In genomic region chr15:77979427-77979865, GRCm38 (mm10) we compare ENCODE assay signal across 22 mouse cellular contexts. TPM values are rescaled to one million over a fixed set of nuclear protein-coding genes. Genes with fewer than 3 reads are reported as not detected.
A peak's percentile ranks its signal among the peaks of the same experiment; 100 is the strongest.
DNase-seq lines count a peak whose midpoint lies in the region; ATAC-seq lines count a peak whose summit lies in the region.
"Had no signal": no experiment of that assay in that cellular context is flagged by ENCODE, and none has a peak within 500 bp of the region (broad histone marks: within the 10 kb centered on the region; RNA-seq: fewer than 3 reads in every experiment).

No protein-coding gene starts in this region.

- H3K36me3 ChIP-seq in limb, embryonic 13.5 days = no peaks in the 10 kb centered on the region
- no peaks in the 10 kb centered on the region for H3K36me3 ChIP-seq in limb, embryonic 10.5 days
- H3K36me3 ChIP-seq in hindbrain, embryonic 11.5 days (ENCODE audit: control insufficient read depth, insufficient read depth, low read length) = no peaks in the 10 kb centered on the region
- H3K36me3 ChIP-seq: embryonic facial prominence, embryonic 12.5 days; heart, embryonic 13.5 days; hindbrain, embryonic 15.5 days; intestine, embryonic 15.5 days; midbrain, embryonic 15.5 days had no signal

- 84% methylated on average over 10 of the region's 10 CpGs for WGBS in limb, embryonic 13.5 days
- WGBS in limb, embryonic 10.5 days = 90% methylated on average over 10 of the region's 10 CpGs
- WGBS in hindbrain, embryonic 11.5 days = 85% methylated on average over 10 of the region's 10 CpGs

- no peak for ATAC-seq in limb, embryonic 13.5 days (ENCODE audit: low FRiP score, low read depth)
- no peak for ATAC-seq in hindbrain, embryonic 11.5 days (ENCODE audit: low FRiP score)
- ATAC-seq: forebrain, embryonic 13.5 days; intestine, embryonic 15.5 days; midbrain, embryonic 15.5 days had no signal

- no peak overlapping the region for H3K27ac ChIP-seq in limb, embryonic 13.5 days
- H3K27ac ChIP-seq in limb, embryonic 10.5 days = no peak overlapping the region
- no peak overlapping the region for H3K27ac ChIP-seq in hindbrain, embryonic 11.5 days (ENCODE audit: low read depth, low read length)
- H3K27ac ChIP-seq: embryonic facial prominence, embryonic 12.5 days; forebrain, embryonic 13.5 days; gastrocnemius, adult 2 months; heart, embryonic 13.5 days; hindbrain, embryonic 15.5 days; intestine, embryonic 15.5 days; midbrain, embryonic 15.5 days had no signal

- H3K9ac ChIP-seq in limb, embryonic 13.5 days = 0 out of 2 replicates have a peak overlapping the region, but pooled peaks have one; percentile 8
- H3K9ac ChIP-seq in hindbrain, embryonic 11.5 days (ENCODE audit: low read depth, low read length) = no peak overlapping the region
- H3K9ac ChIP-seq: embryonic facial prominence, embryonic 12.5 days; forebrain, embryonic 13.5 days; heart, embryonic 13.5 days; hindbrain, embryonic 15.5 days; intestine, embryonic 15.5 days; midbrain, embryonic 15.5 days had no signal

- no peaks in the 10 kb centered on the region for H3K9me3 ChIP-seq in limb, embryonic 13.5 days
- H3K9me3 ChIP-seq in limb, embryonic 10.5 days (replicated peaks) = no peaks in the 10 kb centered on the region
- no peaks in the 10 kb centered on the region for H3K9me3 ChIP-seq in hindbrain, embryonic 11.5 days (ENCODE audit: control insufficient read depth, low read length)
- H3K9me3 ChIP-seq: embryonic facial prominence, embryonic 12.5 days; forebrain, embryonic 13.5 days; heart, embryonic 13.5 days; hindbrain, embryonic 15.5 days; intestine, embryonic 15.5 days; midbrain, embryonic 15.5 days had no signal

- peaks cover 13% of the 10 kb centered on the region; the same call in 1 of the 2 replicates for H3K27me3 ChIP-seq in limb, embryonic 13.5 days
- H3K27me3 ChIP-seq in limb, embryonic 10.5 days (ENCODE audit: low read depth, poor library complexity, severe bottlenecking) = no peaks in the 10 kb centered on the region
- no peaks in the 10 kb centered on the region for H3K27me3 ChIP-seq in hindbrain, embryonic 11.5 days (ENCODE audit: control insufficient read depth, insufficient read depth, low read length)
- H3K27me3 ChIP-seq: midbrain, embryonic 15.5 days had no signal

- H3K4me2 ChIP-seq in limb, embryonic 13.5 days (replicated peaks) = no peak overlapping the region
- no peak overlapping the region for H3K4me2 ChIP-seq in hindbrain, embryonic 11.5 days (replicated peaks; ENCODE audit: low read depth, low read length)
- H3K4me2 ChIP-seq: embryonic facial prominence, embryonic 12.5 days; forebrain, embryonic 13.5 days; heart, embryonic 13.5 days; hindbrain, embryonic 15.5 days; intestine, embryonic 15.5 days; midbrain, embryonic 15.5 days had no signal

- no peaks in the 10 kb centered on the region for H3K4me1 ChIP-seq in limb, embryonic 13.5 days
- H3K4me1 ChIP-seq in limb, embryonic 10.5 days = no peaks in the 10 kb centered on the region
- H3K4me1 ChIP-seq in hindbrain, embryonic 11.5 days (replicated peaks; ENCODE audit: control insufficient read depth, insufficient read depth, low read length) = no peaks in the 10 kb centered on the region
- H3K4me1 ChIP-seq: embryonic facial prominence, embryonic 12.5 days; forebrain, embryonic 13.5 days; heart, embryonic 13.5 days; intestine, embryonic 15.5 days; midbrain, embryonic 15.5 days had no signal

- no peak for DNase-seq in limb, embryonic 10.5 days (ENCODE audit: low spot score)
- peak; percentile 31 to 34 for DNase-seq in frontal cortex, postnatal 25 days (ENCODE audit: low spot score in 2 of 2)
- peak; percentile 60 to 73 for DNase-seq in left cerebral cortex, postnatal 14 days (ENCODE audit: low spot score in 2 of 2)
- DNase-seq in telencephalon, adult 2 months (ENCODE audit: low read depth, low spot score) = peak; percentile 83
- DNase-seq in thymus, adult 18-20 months = no peak
- DNase-seq in hindbrain, embryonic 11.5 days (ENCODE audit: low spot score) = no peak
- DNase-seq: adrenal gland, postnatal 25 days; B cell, adult 2 months; cerebellum, adult 18-20 months; gastrocnemius, adult 2 months; kidney, postnatal 36 days; lung, adult 18-20 months; lung, postnatal 14 days; thymus, adult 2 months had no signal

- no peak overlapping the region for H3K4me3 ChIP-seq in limb, embryonic 13.5 days
- no peak overlapping the region for H3K4me3 ChIP-seq in limb, embryonic 10.5 days
- H3K4me3 ChIP-seq in hindbrain, embryonic 11.5 days (ENCODE audit: low read depth, low read length) = no peak overlapping the region
- H3K4me3 ChIP-seq: embryonic facial prominence, embryonic 12.5 days; erythroblast, embryonic 14.5 days; forebrain, embryonic 13.5 days; gastrocnemius, adult 2 months; heart, embryonic 13.5 days; hindbrain, embryonic 15.5 days; intestine, embryonic 15.5 days; midbrain, embryonic 15.5 days had no signal

- intact Hi-C loops in left cerebral cortex, postnatal 14 days (cut with DNase I) = no loop called here

RNA-seq across cellular contexts. Expression of gene Eif3d, which starts 8.8 kb away (rescaled TPM):
- 211 and 218 TPM in 2 replicates for polyA plus RNA-seq in limb, embryonic 13.5 days (2015; fragmentation: Nextera tagmentation; extraction: Ambion mirVana)
- polyA plus RNA-seq in limb, embryonic 10.5 days (2016; fragmentation: Nextera tagmentation; extraction: Ambion mirVana) = 260 and 285 TPM in 2 replicates
- total RNA-seq in left cerebral cortex, postnatal 14 days (2021) = 100 to 1,000 TPM; 101 to 117 TPM
- polyA plus RNA-seq in hindbrain, embryonic 11.5 days (2014; fragmentation: Nextera tagmentation; extraction: Ambion mirVana) = 246 and 250 TPM in 2 replicates

RNA-seq across cellular contexts. Expression of gene Foxred2, which starts 22.9 kb away (rescaled TPM):
- 6.2 and 6.9 TPM in 2 replicates for polyA plus RNA-seq in limb, embryonic 13.5 days (2015; fragmentation: Nextera tagmentation; extraction: Ambion mirVana)
- polyA plus RNA-seq in limb, embryonic 10.5 days (2016; fragmentation: Nextera tagmentation; extraction: Ambion mirVana) = 7.3 and 7.7 TPM in 2 replicates
- 10 to 100 TPM; 13.2 to 13.7 TPM for total RNA-seq in left cerebral cortex, postnatal 14 days (2021)
- 4.4 and 4.6 TPM in 2 replicates for polyA plus RNA-seq in hindbrain, embryonic 11.5 days (2014; fragmentation: Nextera tagmentation; extraction: Ambion mirVana)

RNA-seq across cellular contexts. Expression of gene Txn2, which starts 50.6 kb away (rescaled TPM):
- 237 and 238 TPM in 2 replicates for polyA plus RNA-seq in limb, embryonic 13.5 days (2015; fragmentation: Nextera tagmentation; extraction: Ambion mirVana)
- 287 and 339 TPM in 2 replicates for polyA plus RNA-seq in limb, embryonic 10.5 days (2016; fragmentation: Nextera tagmentation; extraction: Ambion mirVana)
- total RNA-seq in left cerebral cortex, postnatal 14 days (2021) = 100 to 1,000 TPM; 121 to 124 TPM
- 251 and 253 TPM in 2 replicates for polyA plus RNA-seq in hindbrain, embryonic 11.5 days (2014; fragmentation: Nextera tagmentation; extraction: Ambion mirVana)

Comparison
In these comparisons a context has a peak if more than half of its experiments do, and no peak if none do; other contexts are left out.
1. DNase-seq: peak in frontal cortex, postnatal 25 days (2 of 2), left cerebral cortex, postnatal 14 days (2 of 2) and telencephalon, adult 2 months (single experiment); none in limb, embryonic 10.5 days (single experiment), thymus, adult 18-20 months (0 of 2) and hindbrain, embryonic 11.5 days (single experiment).